Mouse (Mus musculus): ENCODE data around the gene Slf2.

The Slf2 gene

DNA sequence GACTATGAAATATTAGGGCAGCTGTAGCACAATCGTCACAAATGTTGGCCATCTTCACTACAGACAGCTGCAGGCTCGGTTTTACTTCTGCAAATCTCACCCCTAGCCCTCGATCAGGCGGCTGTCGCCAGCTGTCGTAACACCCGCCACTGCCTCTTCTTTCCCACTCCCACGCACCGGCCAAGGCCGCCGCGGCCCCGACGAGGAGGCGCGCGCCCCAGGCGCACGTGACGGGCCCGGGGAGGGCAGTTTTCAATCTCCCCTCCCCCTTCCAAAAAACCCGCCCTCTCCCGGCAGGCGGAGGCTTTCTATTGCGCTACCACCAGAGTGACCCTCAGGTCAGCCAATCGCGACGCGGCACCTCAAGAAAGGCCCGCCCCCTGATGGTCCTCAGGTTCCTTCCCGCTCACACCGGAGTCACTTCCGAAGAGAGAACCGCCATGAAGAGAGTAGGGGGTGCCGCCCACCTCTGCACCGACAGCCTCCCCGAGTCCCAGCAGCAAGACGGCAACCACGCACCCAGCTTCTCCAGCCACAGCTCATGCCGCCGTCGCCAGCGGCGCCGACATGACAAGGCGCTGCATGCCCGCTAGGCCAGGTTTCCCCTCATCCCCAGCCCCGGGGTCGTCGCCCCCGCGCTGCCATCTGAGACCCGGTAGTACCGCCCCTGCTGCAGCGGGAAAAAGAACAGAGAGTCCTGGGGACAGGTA, at the start of gene Slf2:
TSS of gene Slf2 (plus strand) at position 408 of the 710 bp plus-strand sequence.
- DNase-seq: peak; percentile 100

GRCm38 (mm10) chr19:44882552-44883024, 48.4 kb upstream of the Slf2 start:
- peak; percentile 5 for DNase-seq

DNA sequence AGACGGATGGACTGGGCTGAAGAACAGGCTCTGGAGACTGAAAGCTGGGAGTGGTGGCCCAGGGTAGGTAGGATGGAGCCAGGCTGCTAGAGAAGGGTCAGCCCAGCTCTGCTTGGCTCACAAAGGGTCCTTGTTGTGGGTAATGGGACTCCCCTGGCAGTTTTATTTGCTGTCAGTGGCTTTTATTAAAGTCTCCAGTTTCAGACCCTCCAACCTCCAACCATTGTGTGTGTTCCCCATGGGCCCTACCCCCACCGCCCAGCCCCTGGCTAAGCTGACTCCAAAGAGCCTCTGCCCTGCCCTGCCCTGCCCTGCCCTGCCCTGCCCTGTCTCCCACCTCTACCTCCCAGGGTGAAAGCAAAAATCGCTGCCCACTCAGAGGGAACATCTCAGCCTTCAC, 46.6 kb upstream of the Slf2 start:
- no peak for DNase-seq

DNA sequence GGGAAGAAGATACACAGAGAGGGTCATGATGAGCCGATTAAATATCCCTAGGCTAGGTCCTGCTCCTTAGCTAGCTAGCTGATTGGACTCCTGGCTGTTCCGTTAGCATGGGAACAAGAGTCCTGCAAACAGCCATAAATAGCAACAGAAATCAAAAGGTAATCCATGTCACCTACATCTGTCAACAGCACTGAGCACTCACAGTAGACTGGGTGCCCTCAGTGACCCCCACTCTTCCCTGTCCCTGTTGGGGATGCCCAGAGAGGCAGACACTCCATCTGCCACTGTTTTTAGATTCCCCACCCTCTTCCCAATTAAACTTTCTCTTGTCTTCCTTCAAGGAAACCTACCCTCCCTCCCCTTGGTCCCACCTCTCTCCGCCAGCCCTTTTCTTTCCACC, 44.5 kb upstream of the Slf2 start:
- no peak for DNase-seq

GRCm38 (mm10) chr19:44887679-44888235, 43.2 kb upstream of the Slf2 start:
- peak; percentile 53 for DNase-seq

DNA sequence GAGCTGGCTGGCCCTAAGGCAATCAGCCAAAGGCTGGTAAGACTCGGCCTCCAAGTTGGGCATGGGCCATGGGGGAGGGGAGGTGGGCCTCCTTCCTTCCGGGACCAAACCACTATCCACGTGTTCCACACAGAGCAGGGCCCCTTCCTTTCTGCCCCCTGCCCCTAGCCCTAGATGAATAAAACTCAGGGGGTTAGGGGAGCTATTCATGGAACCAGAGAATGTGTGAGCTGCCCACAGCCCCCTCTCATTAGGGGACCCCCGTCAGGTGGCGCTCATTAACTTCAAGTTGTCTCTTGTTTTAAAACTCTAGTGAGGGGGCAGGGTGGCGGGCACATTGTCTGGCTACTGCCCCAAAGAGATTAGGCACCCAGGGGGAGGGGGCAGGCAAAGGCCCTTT, 41.4 kb upstream of the Slf2 start:
- DNase-seq: no peak

- DNase-seq: no peak
These were observed 39.5 kb upstream of the Slf2 start for GRCm38 (mm10) chr19:44891446-44891845.

DNA sequence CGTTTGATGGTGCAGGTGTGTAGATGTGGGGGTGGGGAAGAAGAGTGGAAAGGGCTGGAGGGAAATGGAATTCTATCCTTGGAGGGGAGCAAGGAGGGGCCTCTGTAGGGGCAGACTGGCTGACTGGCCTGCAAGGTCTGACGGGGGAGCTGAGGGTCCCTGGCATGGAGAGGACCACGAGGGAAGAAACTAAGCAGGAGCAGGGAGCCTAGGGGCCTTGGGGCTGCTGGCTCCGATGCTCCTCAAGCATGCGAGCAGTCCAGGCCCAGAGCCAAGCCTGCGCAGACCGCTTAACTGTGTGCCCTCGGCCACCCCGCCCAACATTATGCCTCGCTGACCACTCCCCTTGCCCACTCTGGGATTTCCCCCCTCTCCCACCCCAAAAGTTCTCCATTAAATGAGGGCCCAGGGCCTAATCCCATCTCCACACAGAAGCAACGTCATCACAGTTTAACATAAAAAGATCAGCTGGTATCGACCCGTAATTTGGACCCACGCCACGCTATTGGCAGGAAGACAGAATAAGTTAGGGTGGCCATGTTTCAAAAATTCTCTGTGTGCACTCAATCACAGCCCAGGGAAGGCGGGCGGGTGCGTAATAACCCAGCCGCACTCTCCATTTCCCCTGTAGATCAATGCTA, 37.6 kb upstream of the Slf2 start:
- DNase-seq: no peak

GRCm38 (mm10) chr19:44895245-44895644, 35.7 kb upstream of the Slf2 start:
- DNase-seq: peak; percentile 62

- DNase-seq: no peak
These were observed 34.5 kb upstream of the Slf2 start for GRCm38 (mm10) chr19:44896450-44896849.

GRCm38 (mm10) chr19:44897521-44897920, 33.4 kb upstream of the Slf2 start:
- DNase-seq: no peak

GRCm38 (mm10) chr19:44898646-44899045, 32.3 kb upstream of the Slf2 start:
- no peak for DNase-seq

DNA sequence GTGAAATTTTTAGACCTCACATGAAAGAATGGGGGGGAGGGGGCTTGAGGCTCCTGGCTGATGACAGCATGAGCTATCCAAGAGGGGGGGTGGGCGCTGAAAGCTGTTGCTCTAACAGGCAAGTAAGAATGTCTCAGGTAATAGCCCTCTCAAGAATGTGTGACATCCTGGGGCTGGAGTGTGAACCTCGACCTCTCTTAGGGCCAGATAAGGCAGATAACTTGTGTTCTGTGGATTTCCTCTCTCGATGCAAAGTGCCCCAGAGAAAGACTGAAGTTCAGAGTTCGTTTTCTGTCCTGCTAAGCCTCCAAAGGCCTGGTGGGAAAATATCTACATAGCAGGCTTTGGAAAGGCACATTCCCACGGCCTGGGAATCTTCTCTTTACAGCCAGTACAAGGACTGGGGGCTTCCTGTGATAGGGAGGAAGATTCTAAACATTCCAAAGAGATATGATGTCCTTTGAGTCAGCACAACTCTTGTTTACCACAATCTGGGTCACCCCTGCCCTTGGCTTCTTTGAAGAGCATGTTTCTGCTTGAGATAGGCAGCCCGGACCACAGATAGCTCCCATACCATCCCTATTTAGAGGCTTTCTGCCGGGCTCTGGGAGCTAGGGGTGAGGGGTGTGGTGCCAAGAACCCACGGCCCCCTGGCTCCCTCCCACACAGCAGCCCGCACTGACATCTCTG, 31.7 kb upstream of the Slf2 start:
- no peak for DNase-seq

- peak; percentile 10 for DNase-seq
These were observed 30.8 kb upstream of the Slf2 start for GRCm38 (mm10) chr19:44899947-44900773.

- no peak for DNase-seq
These were observed 29.9 kb upstream of the Slf2 start for GRCm38 (mm10) chr19:44901047-44901446.

DNA sequence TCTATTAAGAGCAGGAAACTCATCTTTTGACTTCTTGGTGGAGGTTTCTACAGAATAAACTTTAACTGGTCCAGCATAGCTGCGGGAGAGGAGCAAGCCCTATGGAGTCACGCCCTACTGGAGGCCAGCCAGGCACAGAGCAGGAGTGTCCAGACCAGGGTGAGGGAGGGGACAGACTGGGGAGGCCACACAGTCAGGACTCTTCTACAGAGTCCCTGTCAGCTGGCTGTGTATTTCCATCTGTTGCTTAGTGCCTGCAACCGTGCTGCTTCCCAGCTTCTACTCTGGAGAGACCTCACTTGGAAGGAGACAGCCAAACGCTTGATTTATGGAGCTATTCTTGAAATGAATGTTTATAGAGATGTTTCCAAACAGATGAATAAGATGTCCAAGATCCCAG, 28.6 kb upstream of the Slf2 start:
- DNase-seq: peak; percentile 47

GRCm38 (mm10) chr19:44903343-44904000, 27.5 kb upstream of the Slf2 start:
- no peak for DNase-seq

GRCm38 (mm10) chr19:44904141-44904720, 26.7 kb upstream of the Slf2 start:
- DNase-seq: no peak

DNA sequence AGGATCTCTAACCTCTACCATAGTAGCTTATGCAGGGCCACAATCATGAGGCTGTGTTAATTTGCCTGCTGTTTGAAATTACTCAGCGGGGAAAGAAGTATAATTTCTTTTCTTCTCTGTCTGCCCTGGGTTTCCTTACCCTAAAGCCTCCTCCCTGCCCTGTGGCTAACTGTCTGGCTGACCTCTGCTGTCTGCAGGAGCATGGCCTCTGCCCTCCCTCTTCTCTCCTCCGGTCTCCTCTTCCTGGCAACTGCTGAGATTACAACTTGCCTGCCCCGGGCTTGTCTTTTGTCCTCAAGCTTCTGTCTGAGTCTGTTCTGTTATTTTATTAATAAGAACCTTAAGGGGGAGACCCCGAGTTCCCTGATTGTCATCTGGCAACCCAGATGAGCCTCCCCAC, 25.6 kb upstream of the Slf2 start:
- no peak for DNase-seq

DNA sequence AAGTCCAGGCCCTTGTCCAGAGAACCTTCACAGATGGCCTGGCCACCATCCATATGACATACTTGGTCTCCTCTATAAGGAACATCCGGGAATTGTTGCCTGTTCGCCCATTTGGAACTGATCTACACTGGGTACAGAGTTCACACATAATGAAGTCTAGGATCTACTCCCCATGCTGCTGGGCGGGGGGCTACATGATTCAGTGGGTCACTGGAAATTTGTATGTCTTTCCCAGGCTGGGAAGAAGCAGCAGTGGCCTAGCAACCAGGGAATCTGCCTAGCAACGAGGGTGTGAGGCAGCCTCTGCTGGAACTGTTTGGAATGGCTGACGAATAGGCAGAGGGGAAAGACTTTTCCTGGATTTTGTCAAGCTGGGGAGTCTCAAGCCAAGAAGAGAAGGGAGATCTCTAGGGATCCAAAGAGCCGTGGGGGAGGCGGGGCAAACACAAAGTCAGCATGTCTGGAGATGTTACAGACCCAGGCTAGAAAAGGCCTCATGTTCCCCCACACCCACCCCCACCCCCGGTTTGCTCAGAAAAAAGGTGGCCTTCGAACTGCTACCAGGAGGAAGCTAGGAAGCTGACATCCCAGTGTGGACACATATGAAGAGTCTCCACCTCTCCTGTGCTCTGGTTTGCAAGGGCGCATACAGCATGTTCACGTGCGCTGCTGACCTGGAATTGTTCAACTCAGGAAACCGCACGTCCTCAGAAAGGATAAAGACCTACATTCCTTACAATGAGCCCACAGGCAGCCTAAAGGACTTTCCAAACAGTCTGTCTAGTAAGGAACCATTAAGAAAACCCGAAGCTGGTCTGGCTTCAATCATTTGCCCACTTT, 22.9 kb upstream of the Slf2 start:
- DNase-seq: no peak
